25 mouse cellular contexts compared by ENCODE assay signal in the genomic region with DNA sequence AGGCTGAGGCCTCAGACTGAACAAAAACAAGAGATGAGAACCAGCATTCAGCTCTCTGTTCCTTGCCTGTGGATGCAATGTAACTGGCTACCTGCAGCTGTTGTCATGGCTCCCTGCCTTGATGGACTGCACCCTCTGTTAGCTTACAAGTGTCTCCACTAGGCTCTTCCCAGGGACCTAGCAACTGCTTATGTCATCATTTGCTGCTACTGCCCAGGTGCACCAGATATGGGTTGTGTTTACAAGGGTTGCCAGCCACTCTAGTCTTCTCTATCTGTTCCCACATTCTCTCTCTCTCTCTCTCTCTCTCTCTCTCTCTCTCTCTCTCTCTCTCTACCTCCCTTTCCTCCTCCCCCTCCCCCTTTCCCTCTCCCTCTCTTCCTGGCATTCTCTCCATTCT.
"Had no signal": no experiment of that assay in that cellular context is flagged by ENCODE, and none has a peak within 500 bp of the region (broad histone marks: within the 10 kb centered on the region; RNA-seq: fewer than 3 reads in every experiment).

No protein-coding gene starts in this region.

- H3K9ac ChIP-seq: heart, embryonic 15.5 days; hindbrain, embryonic 13.5 days; hindbrain, embryonic 15.5 days; kidney, embryonic 15.5 days; limb, embryonic 13.5 days; limb, embryonic 15.5 days; liver, embryonic 13.5 days; liver, embryonic 15.5 days had no signal

- H3K27me3 ChIP-seq: heart, embryonic 15.5 days; hindbrain, embryonic 15.5 days; kidney, embryonic 15.5 days; limb, embryonic 13.5 days; limb, embryonic 15.5 days; liver, embryonic 13.5 days; liver, embryonic 15.5 days had no signal

- H3K36me3 ChIP-seq: heart, embryonic 10.5 days; heart, embryonic 15.5 days; hindbrain, embryonic 13.5 days; hindbrain, embryonic 15.5 days; kidney, embryonic 15.5 days; limb, embryonic 13.5 days; limb, embryonic 15.5 days; liver, embryonic 13.5 days; liver, embryonic 15.5 days had no signal

- H3K4me3 ChIP-seq: heart, adult 2 months; heart, embryonic 10.5 days; heart, embryonic 15.5 days; hindbrain, embryonic 13.5 days; hindbrain, embryonic 15.5 days; kidney, embryonic 15.5 days; limb, embryonic 13.5 days; limb, embryonic 15.5 days; liver, embryonic 13.5 days; liver, embryonic 15.5 days had no signal

- ATAC-seq: hindbrain, postnatal 0 days; intestine, embryonic 16.5 days had no signal

- DNase-seq: gastrocnemius, postnatal 14 days; gastrocnemius, postnatal 36 days; heart, adult 11 months; heart, adult 2 months; heart, postnatal 36 days; kidney, adult 11 months; kidney, adult 2 months; kidney, adult 9 months; kidney, postnatal 14 days; kidney, postnatal 36 days; layer of hippocampus, adult 9-11 months; layer of hippocampus, postnatal 36 days; left cerebral cortex, postnatal 4 days; liver, embryonic 13.5 days had no signal

- H3K27ac ChIP-seq: heart, adult 2 months; heart, embryonic 10.5 days; heart, embryonic 15.5 days; hindbrain, embryonic 13.5 days; hindbrain, embryonic 15.5 days; hindbrain, postnatal 0 days; kidney, embryonic 15.5 days; kidney, postnatal 0 days; limb, embryonic 13.5 days; limb, embryonic 15.5 days; liver, embryonic 13.5 days; liver, embryonic 15.5 days had no signal

- H3K9me3 ChIP-seq: heart, embryonic 10.5 days; heart, embryonic 15.5 days; hindbrain, embryonic 13.5 days; hindbrain, embryonic 15.5 days; kidney, embryonic 15.5 days; limb, embryonic 13.5 days; limb, embryonic 15.5 days; liver, embryonic 13.5 days; liver, embryonic 15.5 days had no signal

- H3K4me1 ChIP-seq: heart, embryonic 15.5 days; kidney, embryonic 15.5 days; limb, embryonic 15.5 days; liver, embryonic 13.5 days; liver, embryonic 15.5 days had no signal

- H3K4me2 ChIP-seq: heart, embryonic 15.5 days; hindbrain, embryonic 13.5 days; hindbrain, embryonic 15.5 days; kidney, embryonic 15.5 days; limb, embryonic 13.5 days; limb, embryonic 15.5 days; liver, embryonic 13.5 days; liver, embryonic 15.5 days had no signal
